Mouse (Mus musculus): ENCODE data around the gene Krtap17-1. TPM values are rescaled to one million over a fixed set of nuclear protein-coding genes. Genes with fewer than 3 reads are reported as not detected.
A peak's percentile ranks its signal among the peaks of the same experiment; 100 is the strongest.

Gene Krtap17-1
- polyA plus RNA-seq, 1 experiment from 2014 or later = not detected

DNA sequence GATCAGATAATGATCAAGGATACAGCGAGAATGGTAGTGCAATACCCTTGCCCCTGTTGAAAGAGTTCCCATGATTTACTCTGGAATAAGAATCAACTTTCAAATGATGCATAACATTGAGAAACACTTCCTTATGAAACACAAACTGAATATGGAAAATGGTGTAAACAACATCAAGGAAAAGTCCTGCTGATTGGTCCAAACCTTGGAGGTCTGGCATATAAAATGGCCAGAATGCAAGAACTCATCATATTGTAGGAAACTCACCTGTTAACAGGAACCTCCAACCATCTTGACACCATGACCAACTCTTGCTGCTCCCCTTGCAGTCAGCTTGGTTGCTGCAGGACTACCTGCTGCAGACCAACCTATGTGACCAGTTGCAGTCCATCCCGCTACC lies 45.6 kb downstream of the Krtap17-1 start, which contains the start of gene Krtap9-5:
Gene Krtap9-5 (plus strand): TSS at position 301 of the 400 bp plus-strand sequence.
- Histone ChIP-seq H3K4me3 (no peak within 1 kb of the TSS), H3K36me3 (no peaks in the 10 kb centered on the region), H3K27ac (replicated peaks) (peak within 1 kb of the TSS; percentile 66), H3K9ac (replicated peaks) (no peak within 1 kb of the TSS), H3K4me1 (peaks cover 6% of the 10 kb centered on the region; the same call in 1 of the 2 replicates), H3K9me3 (no peaks in the 10 kb centered on the region), H3K4me2 (replicated peaks) (no peak within 1 kb of the TSS), H3K27me3 (no peaks in the 10 kb centered on the region)
- no peak for ATAC-seq (ENCODE audit: low FRiP score, low read depth)
- 93% methylated on average over 2 of the region's 2 CpGs for WGBS

Other genes with a start within 250 kb of the Krtap17-1 start
- not detected in 2 replicates for gene Gm11595, start 221.1 kb downstream of the Krtap17-1 start, polyA plus RNA-seq (2016; fragmentation: Nextera tagmentation; extraction: Ambion mirVana)
- gene Krtap4-8, start 213.3 kb downstream of the Krtap17-1 start, polyA plus RNA-seq (2016; fragmentation: Nextera tagmentation; extraction: Ambion mirVana) = not detected in 2 replicates
- gene Krtap4-9, start 208.8 kb downstream of the Krtap17-1 start, polyA plus RNA-seq (2016; fragmentation: Nextera tagmentation; extraction: Ambion mirVana) = not detected in 2 replicates
- not detected in 2 replicates for gene Gm11596, start 200.5 kb downstream of the Krtap17-1 start, polyA plus RNA-seq (2016; fragmentation: Nextera tagmentation; extraction: Ambion mirVana)
- not detected in 2 replicates for gene Gm11569, start 195.1 kb downstream of the Krtap17-1 start, polyA plus RNA-seq (2016; fragmentation: Nextera tagmentation; extraction: Ambion mirVana)
- gene Gm11554, start 189.5 kb downstream of the Krtap17-1 start, polyA plus RNA-seq (2016; fragmentation: Nextera tagmentation; extraction: Ambion mirVana) = not detected in 2 replicates
- not detected in 2 replicates for gene Krtap4-13, start 184.1 kb downstream of the Krtap17-1 start, polyA plus RNA-seq (2016; fragmentation: Nextera tagmentation; extraction: Ambion mirVana)
- gene Gm11564, start 178.3 kb downstream of the Krtap17-1 start, polyA plus RNA-seq (2016; fragmentation: Nextera tagmentation; extraction: Ambion mirVana) = not detected in 2 replicates
- gene 2300003K06Rik, start 155.9 kb downstream of the Krtap17-1 start, polyA plus RNA-seq (2016; fragmentation: Nextera tagmentation; extraction: Ambion mirVana) = not detected in 2 replicates
- not detected in 2 replicates for gene Krtap4-16, start 142.4 kb downstream of the Krtap17-1 start, polyA plus RNA-seq (2016; fragmentation: Nextera tagmentation; extraction: Ambion mirVana)
- not detected in 2 replicates for gene Gm11568, start 136.1 kb downstream of the Krtap17-1 start, polyA plus RNA-seq (2016; fragmentation: Nextera tagmentation; extraction: Ambion mirVana)
- not detected in 2 replicates for gene Gm11559, start 129.5 kb downstream of the Krtap17-1 start, polyA plus RNA-seq (2016; fragmentation: Nextera tagmentation; extraction: Ambion mirVana)
- not detected in 2 replicates for gene Krtap9-1, start 120.6 kb downstream of the Krtap17-1 start, polyA plus RNA-seq (2016; fragmentation: Nextera tagmentation; extraction: Ambion mirVana)
- not detected in 2 replicates for gene Gm11567, start 114.8 kb downstream of the Krtap17-1 start, polyA plus RNA-seq (2016; fragmentation: Nextera tagmentation; extraction: Ambion mirVana)
- gene Krtap31-1, start 86.1 kb downstream of the Krtap17-1 start, polyA plus RNA-seq (2016; fragmentation: Nextera tagmentation; extraction: Ambion mirVana) = not detected in 2 replicates
- gene Gm11565, start 79.2 kb downstream of the Krtap17-1 start, polyA plus RNA-seq (2016; fragmentation: Nextera tagmentation; extraction: Ambion mirVana) = not detected in 2 replicates
- gene Krtap31-2, start 57.7 kb downstream of the Krtap17-1 start, polyA plus RNA-seq (2016; fragmentation: Nextera tagmentation; extraction: Ambion mirVana) = not detected in 2 replicates
- not detected in 2 replicates for gene Krtap9-5, start 45.5 kb downstream of the Krtap17-1 start, polyA plus RNA-seq (2016; fragmentation: Nextera tagmentation; extraction: Ambion mirVana)
- gene Krtap29-1, start 14.9 kb downstream of the Krtap17-1 start, polyA plus RNA-seq (2016; fragmentation: Nextera tagmentation; extraction: Ambion mirVana) = not detected in 2 replicates
- gene Krtap16-1, start 7.4 kb downstream of the Krtap17-1 start, polyA plus RNA-seq (2016; fragmentation: Nextera tagmentation; extraction: Ambion mirVana) = not detected in 2 replicates
- gene Krt33a, start 22.2 kb upstream of the Krtap17-1 start, polyA plus RNA-seq (2016; fragmentation: Nextera tagmentation; extraction: Ambion mirVana) = not detected in 2 replicates
- gene Krt33b, start 35.9 kb upstream of the Krtap17-1 start, polyA plus RNA-seq (2016; fragmentation: Nextera tagmentation; extraction: Ambion mirVana) = not detected in 2 replicates
- not detected in 2 replicates for gene Krt34, start 47.6 kb upstream of the Krtap17-1 start, polyA plus RNA-seq (2016; fragmentation: Nextera tagmentation; extraction: Ambion mirVana)
- gene Krt31, start 56.6 kb upstream of the Krtap17-1 start, polyA plus RNA-seq (2016; fragmentation: Nextera tagmentation; extraction: Ambion mirVana) = not detected in 2 replicates
- not detected in 2 replicates for gene Krt32, start 94.2 kb upstream of the Krtap17-1 start, polyA plus RNA-seq (2016; fragmentation: Nextera tagmentation; extraction: Ambion mirVana)
- not detected in 2 replicates for gene Krt35, start 102.2 kb upstream of the Krtap17-1 start, polyA plus RNA-seq (2016; fragmentation: Nextera tagmentation; extraction: Ambion mirVana)
- not detected in 2 replicates for gene Krt36, start 111.6 kb upstream of the Krtap17-1 start, polyA plus RNA-seq (2016; fragmentation: Nextera tagmentation; extraction: Ambion mirVana)
- not detected in 2 replicates for gene Krt13, start 127.6 kb upstream of the Krtap17-1 start, polyA plus RNA-seq (2016; fragmentation: Nextera tagmentation; extraction: Ambion mirVana)
- gene Krt15, start 141.9 kb upstream of the Krtap17-1 start, polyA plus RNA-seq (2016; fragmentation: Nextera tagmentation; extraction: Ambion mirVana) = 5.9 and 7.8 TPM in 2 replicates
- gene Krt19, start 154.7 kb upstream of the Krtap17-1 start, polyA plus RNA-seq (2016; fragmentation: Nextera tagmentation; extraction: Ambion mirVana) = 3.7 and 5.4 TPM in 2 replicates
- not detected in 2 replicates for gene Krt9, start 199.3 kb upstream of the Krtap17-1 start, polyA plus RNA-seq (2016; fragmentation: Nextera tagmentation; extraction: Ambion mirVana)
- 4.5 and 5.5 TPM in 2 replicates for gene Krt14, start 213.6 kb upstream of the Krtap17-1 start, polyA plus RNA-seq (2016; fragmentation: Nextera tagmentation; extraction: Ambion mirVana)